Mouse (Mus musculus) MEL (cell line): ENCODE measurements around the gene Ebi3. TPM values are rescaled to one million over a fixed set of nuclear protein-coding genes. Genes with fewer than 3 reads are reported as not detected.
A peak's percentile ranks its signal among the peaks of the same experiment; 100 is the strongest.

Experiments
- DNase-seq: peaks from one replicate; pipeline ENCODE4 v3.0.0; 2011; ENCODE audit warnings: low read depth, low spot score
- H3K27ac ChIP-seq: 2 replicates; pipeline ENCODE4 v1.5.1; 2012; ENCODE audit warnings: low read depth, mild to moderate bottlenecking, control low read depth, low read length, moderate library complexity; ENCODE audit not compliant: control insufficient read depth
- H3K27me3 ChIP-seq, 2 experiments: fragments of 150-350 bp in 1 of 2; sonication (generic) in 1 of 2; 2 replicates each; pipeline ENCODE4 v1.6.1; 2012; ENCODE audit warnings: low read length in 2 of 2, mild to moderate bottlenecking in 2 of 2, improper control_type of control experiment in 1 of 2, moderate library complexity in 1 of 2; ENCODE audit not compliant: insufficient read depth in 2 of 2, control insufficient read depth in 1 of 2
- H3K36me3 ChIP-seq, 2 experiments: 2 replicates each; pipeline ENCODE4 v1.6.1; 2012 to 2014; ENCODE audit warnings: low read length in 2 of 2, improper control_type of control experiment in 1 of 2, inconsistent platforms in 1 of 2, mild to moderate bottlenecking in 1 of 2; ENCODE audit not compliant: insufficient read depth in 2 of 2, control insufficient read depth in 1 of 2
- H3K4me1 ChIP-seq, 2 experiments: fragments of 150-350 bp in 1 of 2; sonication (generic) in 1 of 2; 2 replicates each; pipeline ENCODE4 v1.6.1; 2012; ENCODE audit warnings: low read length in 2 of 2, improper control_type of control experiment in 1 of 2, mild to moderate bottlenecking in 1 of 2; ENCODE audit not compliant: insufficient read depth in 2 of 2, control insufficient read depth in 1 of 2
- H3K4me3 ChIP-seq, 2 experiments: fragments of 150-350 bp in 1 of 2; sonication (generic) in 1 of 2; 2 replicates each; pipeline ENCODE4 v1.5.1; 2012; ENCODE audit warnings: low read depth in 2 of 2, low read length in 2 of 2, mild to moderate bottlenecking in 2 of 2, moderate library complexity in 2 of 2, control low read depth in 1 of 2, improper control_type of control experiment in 1 of 2; ENCODE audit not compliant: control insufficient read depth in 1 of 2, insufficient read depth in 1 of 2
- H3K79me2 ChIP-seq: 2 replicates; pipeline ENCODE4 v1.6.1; 2012; ENCODE audit warnings: mild to moderate bottlenecking, low read length, moderate library complexity; ENCODE audit not compliant: control insufficient read depth, poor library complexity, insufficient read depth
- H3K9ac ChIP-seq: 2 replicates; pipeline ENCODE4 v1.6.1; 2012; ENCODE audit warnings: low read depth, mild to moderate bottlenecking, control low read depth, low read length, moderate library complexity; ENCODE audit not compliant: control insufficient read depth, poor library complexity, severe bottlenecking
- H3K9me3 ChIP-seq: fragments of 150-350 bp; sonication (generic); replicated peaks from 2 replicates; pipeline ENCODE4 v1.6.1; 2012; ENCODE audit warnings: mild to moderate bottlenecking, low read length, improper control_type of control experiment, moderate library complexity; ENCODE audit not compliant: insufficient read depth
- CHD1 ChIP-seq: IDR thresholded peaks from 2 replicates; pipeline ENCODE4 v1.6.1; 2012; ENCODE audit warnings: low read depth, mild to moderate bottlenecking, inconsistent platforms, low read length, improper control_type of control experiment
- CHD2 ChIP-seq: IDR thresholded peaks from 2 replicates; pipeline ENCODE4 v1.6.1; 2011; ENCODE audit warnings: low read length, improper control_type of control experiment
- CTCF ChIP-seq, 3 experiments: IDR thresholded peaks in 2 of 3; conservative IDR thresholded peaks in 1 of 3; 2 replicates each; pipeline ENCODE4 v1.5.1; 2011 to 2012; ENCODE audit warnings: low read length in 3 of 3, low read depth in 2 of 3, mild to moderate bottlenecking in 2 of 3, improper control_type of control experiment in 1 of 3, inconsistent platforms in 1 of 3, mixed read lengths in 1 of 3, moderate library complexity in 1 of 3; ENCODE audit not compliant: control insufficient read depth in 1 of 3, insufficient read depth in 1 of 3, poor library complexity in 1 of 3, severe bottlenecking in 1 of 3
- E2F4 ChIP-seq: IDR thresholded peaks from 2 replicates; pipeline ENCODE4 v1.6.1; 2011; ENCODE audit warnings: low read depth, low read length, improper control_type of control experiment, borderline replicate concordance
- ELF1 ChIP-seq: IDR thresholded peaks from 2 replicates; pipeline ENCODE4 v1.6.1; 2014; ENCODE audit warnings: low read depth, mild to moderate bottlenecking, inconsistent platforms, low read length, improper control_type of control experiment, moderate library complexity
- EP300 ChIP-seq, 2 experiments: IDR thresholded peaks; 2 replicates each; pipeline ENCODE4 v1.6.1; 2011; ENCODE audit warnings: improper control_type of control experiment in 2 of 2, low read length in 2 of 2, low read depth in 1 of 2, mild to moderate bottlenecking in 1 of 2
- ETS1 ChIP-seq: IDR thresholded peaks from 2 replicates; pipeline ENCODE4 v1.6.1; 2012; ENCODE audit warnings: low read depth, mild to moderate bottlenecking, inconsistent platforms, low read length, improper control_type of control experiment, moderate library complexity
- GABPA ChIP-seq: IDR thresholded peaks from 2 replicates; pipeline ENCODE4 v1.6.1; 2012; ENCODE audit warnings: low read depth, mild to moderate bottlenecking, inconsistent platforms, low read length, improper control_type of control experiment, moderate library complexity
- HCFC1 ChIP-seq: IDR thresholded peaks from 2 replicates; pipeline ENCODE4 v1.6.1; 2012; ENCODE audit warnings: low read depth, mild to moderate bottlenecking, inconsistent platforms, low read length, improper control_type of control experiment, moderate library complexity
- JUND ChIP-seq: IDR thresholded peaks from 2 replicates; pipeline ENCODE4 v1.6.1; 2011; ENCODE audit warnings: low read depth, mild to moderate bottlenecking, improper control_type of control experiment, low read length
- KAT2A ChIP-seq: conservative IDR thresholded peaks from 2 replicates; pipeline ENCODE4 v1.6.1; 2012; ENCODE audit warnings: low read depth, low read length, improper control_type of control experiment, inconsistent platforms
- MAFK ChIP-seq: IDR thresholded peaks from 2 replicates; pipeline ENCODE4 v1.6.1; 2011; ENCODE audit warnings: low read depth, mild to moderate bottlenecking, low read length, improper control_type of control experiment, borderline replicate concordance
- MAX ChIP-seq: IDR thresholded peaks from 2 replicates; pipeline ENCODE4 v1.6.1; 2011; ENCODE audit warnings: low read length, improper control_type of control experiment
- MEF2A ChIP-seq: IDR thresholded peaks from 2 replicates; pipeline ENCODE4 v1.6.1; 2014; ENCODE audit warnings: low read depth, mild to moderate bottlenecking, inconsistent platforms, low read length, improper control_type of control experiment; ENCODE audit not compliant: poor library complexity, insufficient replicate concordance, severe bottlenecking; ENCODE audit errors: extremely low read depth
- MXI1 ChIP-seq: IDR thresholded peaks from 2 replicates; pipeline ENCODE4 v1.6.1; 2011; ENCODE audit warnings: mild to moderate bottlenecking, low read depth, low read length, improper control_type of control experiment
- MYB ChIP-seq: IDR thresholded peaks from 2 replicates; pipeline ENCODE4 v1.6.1; 2011; ENCODE audit warnings: mild to moderate bottlenecking, low read depth, low read length, improper control_type of control experiment
- MYC ChIP-seq: IDR thresholded peaks from 2 replicates; pipeline ENCODE4 v1.6.1; 2011; ENCODE audit warnings: low read depth, mild to moderate bottlenecking, low read length, improper control_type of control experiment, moderate library complexity
- NELFE ChIP-seq: IDR thresholded peaks from 2 replicates; pipeline ENCODE4 v1.6.1; 2011; ENCODE audit warnings: low read depth, low read length, improper control_type of control experiment
- NRF1 ChIP-seq: IDR thresholded peaks from 2 replicates; pipeline ENCODE4 v1.6.1; 2014; ENCODE audit warnings: low read depth, mild to moderate bottlenecking, inconsistent platforms, low read length, improper control_type of control experiment, moderate library complexity; ENCODE audit not compliant: poor library complexity, insufficient read depth, severe bottlenecking
- POLR2A ChIP-seq, 2 experiments: IDR thresholded peaks; 2 replicates each; pipeline ENCODE4 v1.6.1; 2011 to 2012; ENCODE audit warnings: low read length in 2 of 2, mild to moderate bottlenecking in 2 of 2, control low read depth in 1 of 2, improper control_type of control experiment in 1 of 2, low read depth in 1 of 2, moderate library complexity in 1 of 2; ENCODE audit not compliant: control insufficient read depth in 1 of 2, insufficient read depth in 1 of 2, poor library complexity in 1 of 2
- POLR2AphosphoS2 ChIP-seq: IDR thresholded peaks from 2 replicates; pipeline ENCODE4 v1.6.1; 2011; ENCODE audit warnings: low read length, improper control_type of control experiment
- POLR2AphosphoS5 ChIP-seq: IDR thresholded peaks from 2 replicates; pipeline ENCODE4 v1.6.1; 2012; ENCODE audit warnings: low read depth, borderline replicate concordance, mild to moderate bottlenecking, inconsistent platforms, low read length, moderate library complexity, mixed read lengths
- RAD21 ChIP-seq: IDR thresholded peaks from 2 replicates; pipeline ENCODE4 v1.6.1; 2011; ENCODE audit warnings: mild to moderate bottlenecking, low read depth, low read length, improper control_type of control experiment
- RCOR1 ChIP-seq: IDR thresholded peaks from 2 replicates; pipeline ENCODE4 v1.6.1; 2012; ENCODE audit warnings: low read depth, mild to moderate bottlenecking, inconsistent platforms, low read length, improper control_type of control experiment
- SIN3A ChIP-seq: IDR thresholded peaks from 2 replicates; pipeline ENCODE4 v1.6.1; 2012; ENCODE audit warnings: low read length, improper control_type of control experiment, inconsistent platforms
- SMC3 ChIP-seq: IDR thresholded peaks from 2 replicates; pipeline ENCODE4 v1.6.1; 2011; ENCODE audit warnings: low read depth, low read length, improper control_type of control experiment
- TAL1 ChIP-seq: IDR thresholded peaks from 2 replicates; pipeline ENCODE4 v1.6.1; 2012; ENCODE audit warnings: mild to moderate bottlenecking, inconsistent platforms, low read length, moderate library complexity, mixed read lengths
- TCF12 ChIP-seq: IDR thresholded peaks from 2 replicates; pipeline ENCODE4 v1.6.1; 2014; ENCODE audit warnings: low read depth, mild to moderate bottlenecking, inconsistent platforms, low read length, improper control_type of control experiment, moderate library complexity
- USF1 ChIP-seq: IDR thresholded peaks from 2 replicates; pipeline ENCODE4 v1.6.1; 2014; ENCODE audit warnings: low read depth, mild to moderate bottlenecking, inconsistent platforms, low read length, improper control_type of control experiment, moderate library complexity
- ZC3H11A ChIP-seq: IDR thresholded peaks from 2 replicates; pipeline ENCODE4 v1.6.1; 2012; ENCODE audit warnings: low read depth, mild to moderate bottlenecking, inconsistent platforms, low read length, improper control_type of control experiment
- ZKSCAN1 ChIP-seq: IDR thresholded peaks from 2 replicates; pipeline ENCODE4 v1.6.1; 2012; ENCODE audit warnings: low read depth, mild to moderate bottlenecking, inconsistent platforms, low read length, improper control_type of control experiment, moderate library complexity
- polyA plus RNA-seq, 2 experiments: library from polyadenylated mRNA; stranded (reverse) in 1 of 2; unstranded in 1 of 2; fragments of >175 nt in 1 of 2; fragments of >200 nt in 1 of 2; gene quantifications; 2 replicates each; pipeline versions ENCODE4 v1.2.1 to v1.2.4; 2012; ENCODE audit warnings: low replicate concordance in 2 of 2, low read depth in 1 of 2; ENCODE audit not compliant: insufficient read length in 2 of 2, insufficient read depth in 1 of 2, missing spikeins in 1 of 2
- total RNA-seq: library from RNA; depleted of rRNA; stranded (reverse); fragments of 300-350 nt; gene quantifications from 2 replicates; pipeline ENCODE4 v1.2.3, GENCODE M21; 2012

Gene Ebi3
- total and polyA plus RNA-seq, 3 experiments, result 0.15 to 0.86 TPM; not detected in 1

GRCm38 (mm10) chr17:55971453-55971852 lies 19.0 kb downstream of the Ebi3 start:
- no peaks in the 10 kb centered on the region for H3K27me3 ChIP-seq
- no peaks in the 10 kb centered on the region for H3K4me1 ChIP-seq

GRCm38 (mm10) chr17:55976255-55976862 lies 23.9 kb downstream of the Ebi3 start:
- Histone ChIP-seq H3K79me2 (no peaks in the 10 kb centered on the region), H3K4me1 (no peaks in the 10 kb centered on the region), H3K9ac (no peak overlapping the region), H3K36me3 (no peaks in the 10 kb centered on the region), H3K27ac (no peak overlapping the region), H3K4me3 (no peak overlapping the region), H3K9me3 (no peaks in the 10 kb centered on the region), H3K27me3 (no peaks in the 10 kb centered on the region; a peak in 1 of 4 replicates)
- DNase-seq, result peak; percentile 76
- TF ChIP-seq EP300 (IDR thresholded peaks at IDR 0.05; ENCODE audit: low read depth in 1 of 2, low read length in 2 of 2), result no peak
- TF ChIP-seq ZC3H11A, result peak; percentile 64
- peak; percentile 76 for TF ChIP-seq SMC3
- no peak for TF ChIP-seq ZKSCAN1
- no peak for TF ChIP-seq NELFE
- no peak for TF ChIP-seq E2F4
- TF ChIP-seq MAX, result no peak
- TF ChIP-seq MEF2A, result no peak
- TF ChIP-seq HCFC1, result no peak
- peak; percentile 60 for TF ChIP-seq SIN3A
- no peak for TF ChIP-seq USF1
- no peak for TF ChIP-seq NRF1
- no peak for TF ChIP-seq MYC
- TF ChIP-seq CHD2, result no peak
- TF ChIP-seq ELF1, result no peak
- TF ChIP-seq ETS1, result no peak
- TF ChIP-seq GABPA, result no peak
- TF ChIP-seq CHD1, result no peak
- no peak for TF ChIP-seq JUND
- TF ChIP-seq KAT2A, result no peak
- no peak for TF ChIP-seq POLR2AphosphoS5
- no peak for TF ChIP-seq TAL1
- TF ChIP-seq RCOR1, result no peak
- no peak for TF ChIP-seq POLR2A (IDR thresholded peaks at IDR 0.05; ENCODE audit: control insufficient read depth in 1 of 2, insufficient read depth in 1 of 2, low read depth in 1 of 2, low read length in 2 of 2, poor library complexity in 1 of 2)
- TF ChIP-seq TCF12, result no peak
- peak; percentile 71 to 89 (median 88) for TF ChIP-seq CTCF (IDR thresholded peaks at IDR 0.05 in 2 of 3, conservative IDR thresholded peaks at IDR 0.05 in 1 of 3; ENCODE audit: control insufficient read depth in 1 of 3, insufficient read depth in 1 of 3, low read depth in 2 of 3, low read length in 3 of 3, poor library complexity in 1 of 3, severe bottlenecking in 1 of 3)
- TF ChIP-seq MAFK, result no peak
- TF ChIP-seq POLR2AphosphoS2, result no peak
- peak; percentile 81 for TF ChIP-seq RAD21

More at GRCm38 (mm10) chr17:55971453-55971852, 19.0 kb downstream of the Ebi3 start:
- no peaks in the 10 kb centered on the region for H3K9me3 ChIP-seq
- no peaks in the 10 kb centered on the region for H3K36me3 ChIP-seq
- no peak overlapping the region for H3K9ac ChIP-seq
- no peak overlapping the region for H3K4me3 ChIP-seq
- H3K27ac ChIP-seq, result no peak overlapping the region
- DNase-seq, result no peak
- no peaks in the 10 kb centered on the region for H3K79me2 ChIP-seq
- TF ChIP-seq ETS1 (no peak), TCF12 (no peak), TAL1 (no peak), USF1 (no peak), CTCF (IDR thresholded peaks at IDR 0.05 in 2 of 3, conservative IDR thresholded peaks at IDR 0.05 in 1 of 3; ENCODE audit: control insufficient read depth in 1 of 3, insufficient read depth in 1 of 3, low read depth in 2 of 3, low read length in 3 of 3, poor library complexity in 1 of 3, severe bottlenecking in 1 of 3) (no peak), POLR2AphosphoS5 (no peak), MXI1 (no peak), MYB (no peak), CHD1 (no peak)
